Mouse (Mus musculus) small intestine, adult 2 months (tissue): ENCODE results near the gene Mrc2.

ENCODE experiments used
- CTCF ChIP-seq: fragments of 200-500 bp; IDR thresholded peaks from 2 replicates; pipeline ENCODE4 v1.5.1; 2012; ENCODE audit warnings: low read depth, mild to moderate bottlenecking, control low read depth, inconsistent platforms, low read length, moderate library complexity, mixed read lengths; ENCODE audit not compliant: insufficient replicate concordance, insufficient read length; ENCODE audit errors: extremely low read depth
- POLR2A ChIP-seq: fragments of 200-500 bp; IDR thresholded peaks from 2 replicates; pipeline ENCODE4 v1.6.1; 2012; ENCODE audit warnings: low read depth, mild to moderate bottlenecking, control low read depth, inconsistent platforms, low read length, moderate library complexity

GRCm38 (mm10) chr11:105327101-105327500 lies 34.7 kb downstream of the Mrc2 start:
- TF ChIP-seq CTCF (no peak), POLR2A (no peak)
